Mouse (Mus musculus) lung, embryonic 16.5 days (tissue): ENCODE data around the gene Eef1b2. TPM values are rescaled to one million over a fixed set of nuclear protein-coding genes. Genes with fewer than 3 reads are reported as not detected.
A peak's percentile ranks its signal among the peaks of the same experiment; 100 is the strongest.
"Not testable (repeated sequence)": the region's sequence is repeated elsewhere in the genome, so short reads cannot be mapped to it uniquely, and the experiment has no call there.

ENCODE experiments used
- ATAC-seq: fragments of 200-750 bp; cut with Nextera tagmentation; 2 replicates; pipeline ENCODE4 v1.8.0; 2017; ENCODE audit warnings: low read depth, mild to moderate bottlenecking, moderate library complexity
- H3K27ac ChIP-seq: fragments of 300-500 bp; sonication (generic); 2 replicates; pipeline ENCODE4 v1.5.1; 2014; ENCODE audit warnings: mild to moderate bottlenecking, control low read depth, low read length
- H3K27me3 ChIP-seq: fragments of 300-500 bp; sonication (generic); 2 replicates; pipeline ENCODE4 v1.6.1; 2014; ENCODE audit warnings: low read depth, low read length, mixed read lengths; ENCODE audit not compliant: control insufficient read depth, insufficient read depth
- H3K36me3 ChIP-seq: fragments of 300-500 bp; sonication (generic); 2 replicates; pipeline ENCODE4 v1.6.1; 2014; ENCODE audit warnings: low read length; ENCODE audit not compliant: control insufficient read depth, insufficient read depth
- H3K4me1 ChIP-seq: fragments of 300-500 bp; sonication (generic); replicated peaks from 2 replicates; pipeline ENCODE4 v1.6.1; 2014; ENCODE audit warnings: low read length, mixed read lengths; ENCODE audit not compliant: control insufficient read depth, insufficient read depth
- H3K4me2 ChIP-seq: fragments of 300-500 bp; sonication (generic); 2 replicates; pipeline ENCODE4 v1.6.1; 2014; ENCODE audit warnings: low read depth, low read length, control low read depth
- H3K4me3 ChIP-seq: fragments of 300-500 bp; sonication (generic); 2 replicates; pipeline ENCODE4 v1.5.1; 2014; ENCODE audit warnings: mild to moderate bottlenecking, low read length, control low read depth
- H3K9ac ChIP-seq: fragments of 300-500 bp; sonication (generic); 2 replicates; pipeline ENCODE4 v1.6.1; 2014; ENCODE audit warnings: low read length, control low read depth
- H3K9me3 ChIP-seq: fragments of 300-500 bp; sonication (generic); 2 replicates; pipeline ENCODE4 v1.6.1; 2016; ENCODE audit warnings: low read length; ENCODE audit not compliant: control insufficient read depth
- WGBS: fragments of 180-500 bp; shearing (Covaris S2); extraction: QIAGEN DNeasy Blood & Tissue Kit; methylation state at CpG from one replicate; pipeline ENCODE4 v1.1.7; 2014; 5-methylcytosine and 5-hydroxymethylcytosine counted together
- polyA plus RNA-seq: library from polyadenylated mRNA; unstranded; fragments of >200 nt; fragmentation: Nextera tagmentation; extraction: Ambion mirVana; gene quantifications from 2 replicates; pipeline ENCODE4 v1.2.1, GENCODE M21; 2015

Eef1b2 gene
- 461 and 480 TPM in 2 replicates for polyA plus RNA-seq

DNA sequence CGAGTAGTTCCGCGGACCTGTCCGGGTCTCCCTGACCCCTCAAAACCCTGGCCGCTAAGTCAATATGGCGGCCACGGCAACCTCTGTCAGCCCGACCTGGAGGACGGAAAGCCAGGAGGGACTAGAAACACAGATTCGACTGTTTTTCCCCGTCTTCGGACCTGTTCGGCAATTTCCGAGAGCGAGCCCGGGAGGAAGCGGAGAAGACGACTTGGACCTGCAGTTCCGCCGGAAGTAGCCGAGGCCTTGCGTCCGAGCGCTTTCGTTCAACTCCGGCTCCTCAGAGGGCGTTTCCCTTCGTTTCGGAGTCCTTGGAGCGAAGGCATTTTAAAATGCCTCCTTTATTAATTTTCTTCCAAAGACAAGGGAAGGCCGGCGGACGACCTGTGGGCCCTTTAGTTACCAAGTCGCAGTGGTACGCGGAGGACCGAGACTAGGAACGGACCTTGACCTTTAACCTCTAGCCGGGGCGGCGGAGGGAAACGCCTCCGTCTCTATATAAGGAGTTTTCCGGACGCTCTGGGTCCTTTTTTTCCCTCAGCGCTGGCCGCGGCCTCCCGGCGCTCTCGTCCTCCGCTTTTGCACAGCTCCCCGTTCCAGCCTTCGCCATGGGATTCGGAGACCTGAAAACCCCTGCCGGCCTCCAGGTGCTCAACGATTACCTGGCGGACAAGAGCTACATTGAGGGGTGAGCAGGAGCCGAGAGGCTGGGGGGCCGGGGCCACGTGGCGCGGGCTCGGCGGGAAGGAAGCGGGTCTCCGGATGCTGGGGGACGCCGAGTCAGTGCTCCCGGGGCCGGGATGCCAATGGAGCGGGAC is at the start of gene Eef1b2, which contains the start of gene Ndufs1:
TSS of gene Eef1b2 (plus strand) at position 222 of the 818 bp plus-strand sequence.
TSS of gene Ndufs1 (minus strand) at position 230 of the 818 bp plus-strand sequence.
- peak; percentile 93 for ATAC-seq
- Histone ChIP-seq H3K27me3 (no peaks in the 10 kb centered on the region), H3K4me1 (peaks cover 18% of the 10 kb centered on the region), H3K36me3 (peaks cover 17% of the 10 kb centered on the region), H3K4me3 (peak within 1 kb of the TSS; percentile 67), H3K9ac (peak within 1 kb of the TSS; percentile 98), H3K27ac (peak within 1 kb of the TSS; percentile 94), H3K9me3 (no peaks in the 10 kb centered on the region), H3K4me2 (peak within 1 kb of the TSS; percentile 87)
- WGBS: under 1% methylated on average over 72 of the region's 72 CpGs

DNA sequence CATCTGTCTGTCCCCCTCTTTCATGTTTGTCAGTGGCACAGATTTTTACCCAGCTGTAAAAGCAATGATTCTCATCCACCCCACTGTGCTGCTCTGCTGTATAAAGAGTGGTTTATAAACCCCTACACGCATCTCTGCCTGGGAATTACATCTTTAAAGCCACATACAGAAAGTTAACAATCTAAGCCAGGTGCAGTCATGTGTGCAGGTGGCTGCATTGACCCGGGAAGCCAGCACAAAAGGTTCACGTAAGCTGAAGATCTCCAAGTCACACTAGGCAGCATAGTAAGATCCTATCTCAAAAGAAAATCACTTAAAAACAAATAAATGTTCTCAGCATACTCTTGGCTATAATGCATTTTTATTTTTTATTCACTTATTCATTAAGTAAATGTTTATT is 47.4 kb upstream of the Eef1b2 start:
- Histone ChIP-seq H3K9me3 (no peaks in the 10 kb centered on the region), H3K4me1 (peaks cover 3% of the 10 kb centered on the region; the same call in 1 of the 2 replicates), H3K36me3 (peaks cover 9% of the 10 kb centered on the region), H3K27ac (no peak overlapping the region), H3K27me3 (no peaks in the 10 kb centered on the region), H3K4me3 (no peak overlapping the region), H3K4me2 (peak overlapping the region; percentile 56; the same call in 1 of the 2 replicates), H3K9ac (no peak overlapping the region)
- whole genome bisulfite sequencing: 55% methylated on average over 3 of the region's 3 CpGs
- ATAC-seq: no peak

- peaks cover 8% of the 10 kb centered on the region for H3K36me3 ChIP-seq
- WGBS: 12% methylated on average over 18 of the region's 18 CpGs
- H3K27ac ChIP-seq: peak overlapping the region; percentile 17; the same call in 1 of the 2 replicates
- peak overlapping the region; percentile 36 for H3K4me3 ChIP-seq
- H3K9ac ChIP-seq: peak overlapping the region; percentile 55; the same call in 1 of the 2 replicates
- no peaks in the 10 kb centered on the region for H3K27me3 ChIP-seq
- peak; percentile 73 for ATAC-seq
- H3K4me2 ChIP-seq: peak overlapping the region; percentile 56
- peaks cover 3% of the 10 kb centered on the region; the same call in 1 of the 2 replicates for H3K4me1 ChIP-seq
- H3K9me3 ChIP-seq: no peaks in the 10 kb centered on the region
Observed at GRCm38 (mm10) chr1:63129857-63130690, 46.6 kb upstream of the Eef1b2 start.

GRCm38 (mm10) chr1:63130883-63131282 is 45.7 kb upstream of the Eef1b2 start:
- H3K9ac ChIP-seq: no peak overlapping the region
- H3K4me2 ChIP-seq: no peak overlapping the region
- no peak overlapping the region for H3K27ac ChIP-seq
- no peaks in the 10 kb centered on the region for H3K9me3 ChIP-seq
- H3K4me3 ChIP-seq: no peak overlapping the region
- no peaks in the 10 kb centered on the region for H3K27me3 ChIP-seq
- 84% methylated on average over 2 of the region's 2 CpGs for WGBS
- H3K4me1 ChIP-seq: peaks cover 3% of the 10 kb centered on the region; the same call in 1 of the 2 replicates
- no peak for ATAC-seq
- H3K36me3 ChIP-seq: peaks cover 3% of the 10 kb centered on the region; the same call in 1 of the 2 replicates

DNA sequence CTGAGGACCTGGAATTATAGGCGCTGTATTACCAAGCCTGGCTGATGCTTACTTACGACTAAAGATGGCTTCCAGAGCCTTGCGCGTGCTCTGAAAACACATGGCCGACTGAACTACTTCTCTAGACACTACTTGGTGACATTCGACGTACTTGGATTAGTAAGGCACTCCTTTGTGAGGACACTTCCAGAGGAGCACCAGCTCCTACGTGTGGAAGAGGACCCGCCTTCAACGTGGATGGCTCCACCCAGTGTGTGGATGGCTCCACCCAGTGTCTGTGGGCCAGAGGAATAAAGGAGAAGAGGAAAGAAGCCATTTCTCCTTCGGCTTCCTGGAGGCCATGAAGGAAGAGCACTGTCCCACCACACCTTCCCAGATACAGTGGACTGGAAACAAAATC is 44.9 kb upstream of the Eef1b2 start:
- Histone ChIP-seq H3K36me3 (0 out of 2 replicates have a peak, but pooled peaks cover 3% of the 10 kb centered on the region), H3K27me3 (no peaks in the 10 kb centered on the region), H3K9ac (no peak overlapping the region), H3K27ac (no peak overlapping the region), H3K4me1 (peaks cover 3% of the 10 kb centered on the region; the same call in 1 of the 2 replicates), H3K4me2 (no peak overlapping the region), H3K4me3 (no peak overlapping the region), H3K9me3 (no peaks in the 10 kb centered on the region)
- WGBS: 89% methylated on average over 11 of the region's 11 CpGs
- ATAC-seq: no peak

- no peaks in the 10 kb centered on the region for H3K9me3 ChIP-seq
- H3K27me3 ChIP-seq: no peaks in the 10 kb centered on the region
- no peak overlapping the region for H3K27ac ChIP-seq
- H3K36me3 ChIP-seq: peaks cover 3% of the 10 kb centered on the region; the same call in 1 of the 2 replicates
- H3K4me3 ChIP-seq: no peak overlapping the region
- WGBS: 77% methylated on average over 3 of the region's 3 CpGs
- peaks cover 3% of the 10 kb centered on the region; the same call in 1 of the 2 replicates for H3K4me1 ChIP-seq
- no peak overlapping the region for H3K4me2 ChIP-seq
- H3K9ac ChIP-seq: no peak overlapping the region
- ATAC-seq: no peak
Observed at GRCm38 (mm10) chr1:63134530-63134929, 42.1 kb upstream of the Eef1b2 start.

DNA sequence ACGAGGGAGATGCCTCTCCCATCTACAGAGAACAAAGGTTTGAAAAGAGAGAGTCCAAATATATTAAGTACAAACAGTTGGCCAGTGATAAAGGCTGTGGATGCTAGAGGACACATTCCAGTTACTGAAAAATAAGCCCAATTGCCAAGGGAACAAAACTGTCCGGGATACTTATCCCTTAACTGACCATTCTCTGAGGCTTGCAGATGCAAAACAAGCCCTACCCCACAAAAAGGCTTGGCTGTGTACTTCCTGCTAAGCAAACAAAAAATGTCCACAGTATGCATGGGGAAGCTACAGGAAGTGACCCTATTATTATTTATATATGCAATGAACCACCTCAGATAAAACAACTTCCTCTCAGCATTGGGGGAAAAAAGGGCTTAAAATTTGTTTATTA is 38.7 kb upstream of the Eef1b2 start:
- Histone ChIP-seq H3K4me1 (no peaks in the 10 kb centered on the region), H3K27me3 (no peaks in the 10 kb centered on the region), H3K9ac (no peak overlapping the region), H3K27ac (no peak overlapping the region), H3K36me3 (peaks cover 18% of the 10 kb centered on the region), H3K4me2 (no peak overlapping the region), H3K9me3 (no peaks in the 10 kb centered on the region), H3K4me3 (no peak overlapping the region)
- ATAC-seq: no peak
- 81% methylated on average over 2 of the region's 2 CpGs for WGBS

- WGBS: 90% methylated on average over 1 of the region's 1 CpGs
- H3K9ac ChIP-seq, H3K27ac ChIP-seq, H3K4me1 ChIP-seq, H3K4me3 ChIP-seq, H3K9me3 ChIP-seq, ATAC-seq, H3K27me3 ChIP-seq, H3K4me2 ChIP-seq: not testable (repeated sequence)
- H3K36me3 ChIP-seq: peaks cover 22% of the 10 kb centered on the region
Observed at GRCm38 (mm10) chr1:63138586-63138985, 38.0 kb upstream of the Eef1b2 start.

DNA sequence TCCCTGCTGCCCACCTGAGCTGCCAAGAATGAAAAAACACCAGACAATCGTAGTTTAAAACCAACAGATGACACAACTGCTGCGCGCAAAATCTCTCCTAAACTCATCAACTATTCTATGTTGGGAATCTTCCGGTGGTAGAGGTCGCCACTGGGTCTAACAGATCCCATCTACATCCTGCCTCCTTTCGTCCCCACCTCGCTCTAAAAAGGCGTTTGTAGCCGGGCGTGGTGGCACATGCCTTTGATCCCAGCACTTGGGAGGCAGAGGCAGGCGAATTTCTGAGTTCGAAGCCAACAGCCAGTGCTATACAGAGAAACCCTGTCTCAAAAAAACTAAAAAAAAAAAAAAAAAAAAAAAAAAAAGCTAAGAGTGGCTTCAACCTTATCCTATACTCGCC is 36.4 kb upstream of the Eef1b2 start:
- Histone ChIP-seq H3K27ac (no peak overlapping the region), H3K9ac (no peak overlapping the region), H3K9me3 (no peaks in the 10 kb centered on the region), H3K4me1 (no peaks in the 10 kb centered on the region), H3K4me2 (no peak overlapping the region), H3K27me3 (no peaks in the 10 kb centered on the region), H3K4me3 (no peak overlapping the region), H3K36me3 (peaks cover 34% of the 10 kb centered on the region)
- 94% methylated on average over 13 of the region's 13 CpGs for WGBS
- no peak for ATAC-seq
